Mouse (Mus musculus) E14TG2a.4 (cell line): ENCODE data around the gene Snx5.

Experiments used
- CTCF ChIP-seq: conservative IDR thresholded peaks from 2 replicates; pipeline ENCODE4 v1.5.1; 2014; ENCODE audit warnings: low read length
- NANOG ChIP-seq: IDR thresholded peaks from 2 replicates; pipeline ENCODE4 v1.6.1; 2014; ENCODE audit warnings: borderline replicate concordance, low read length, mixed read lengths
- POU5F1 ChIP-seq: IDR thresholded peaks from 2 replicates; pipeline ENCODE4 v1.6.1; 2014; ENCODE audit warnings: low read length, borderline replicate concordance

- TF ChIP-seq CTCF (no peak), NANOG (no peak), POU5F1 (no peak)
These were observed 4.6 kb downstream of the Snx5 start for GRCm38 (mm10) chr2:144265916-144266683.
